Mouse (Mus musculus): Measurements from ENCODE around the gene Mgst2. TPM values are rescaled to one million over a fixed set of nuclear protein-coding genes. Genes with fewer than 3 reads are reported as not detected.

Mgst2 gene
- polyA plus RNA-seq, 1 experiment from 2014 or later: 0.64 TPM

DNA sequence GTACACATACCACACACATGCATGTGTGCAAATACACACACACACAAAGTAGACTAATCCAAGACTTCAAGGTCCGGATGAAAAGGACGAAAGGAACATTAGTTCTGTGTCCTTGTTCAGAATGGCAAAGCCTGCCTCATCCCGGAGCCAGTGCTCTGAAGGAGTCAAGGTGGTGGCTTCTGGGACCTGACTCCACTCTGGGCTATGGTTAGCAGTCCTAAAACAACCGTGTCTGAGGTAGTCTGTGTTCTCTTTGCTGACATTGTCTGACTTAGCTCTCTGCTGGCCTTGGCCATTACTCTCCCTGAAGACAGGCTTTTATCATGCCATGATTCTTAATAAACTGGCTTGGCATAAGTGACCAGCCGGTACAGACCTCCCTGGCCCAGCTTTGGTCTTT lies 745 bp upstream of the Mgst2 start:
- Histone ChIP-seq H3K36me3 (no peaks in the 10 kb centered on the region), H3K27ac (no peak overlapping the region), H3K4me1 (replicated peaks) (no peaks in the 10 kb centered on the region), H3K9me3 (no peaks in the 10 kb centered on the region), H3K4me2 (no peak overlapping the region), H3K27me3 (no peaks in the 10 kb centered on the region), H3K4me3 (no peak overlapping the region), H3K9ac (no peak overlapping the region)
- 92% methylated on average over 5 of the region's 5 CpGs for WGBS
- ATAC-seq (ENCODE audit: low FRiP score): no peak

DNA sequence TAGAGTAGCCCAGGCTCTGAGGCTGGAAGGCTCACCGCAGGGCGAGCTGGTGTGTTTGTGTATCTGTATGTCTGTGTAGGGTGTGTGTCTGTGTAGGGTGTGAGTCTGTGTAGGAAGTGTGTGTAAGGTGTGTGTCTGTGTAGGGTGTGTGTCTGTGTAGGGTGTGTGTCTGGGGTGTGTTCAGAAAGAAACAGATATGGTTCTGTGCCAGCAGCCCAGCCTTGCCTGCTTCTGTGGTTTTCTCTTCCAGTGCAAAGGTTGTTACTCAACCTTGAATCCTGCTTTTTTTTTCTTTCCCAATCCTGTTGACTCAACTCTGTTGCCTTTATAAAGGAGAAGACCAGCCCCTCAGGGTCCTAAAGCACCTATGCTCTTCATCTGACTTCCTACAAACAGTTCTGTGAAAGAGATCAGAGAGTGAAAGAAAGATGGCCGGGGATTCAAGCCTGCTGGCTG lies 689 bp downstream of the Mgst2 start:
- Histone ChIP-seq H3K9me3 (no peaks in the 10 kb centered on the region), H3K4me2 (no peak overlapping the region), H3K27me3 (no peaks in the 10 kb centered on the region), H3K27ac (no peak overlapping the region), H3K9ac (no peak overlapping the region), H3K4me1 (replicated peaks) (no peaks in the 10 kb centered on the region), H3K36me3 (no peaks in the 10 kb centered on the region), H3K4me3 (no peak overlapping the region)
- 84% methylated on average over 3 of the region's 3 CpGs for WGBS
- ATAC-seq (ENCODE audit: low FRiP score): no peak

DNA sequence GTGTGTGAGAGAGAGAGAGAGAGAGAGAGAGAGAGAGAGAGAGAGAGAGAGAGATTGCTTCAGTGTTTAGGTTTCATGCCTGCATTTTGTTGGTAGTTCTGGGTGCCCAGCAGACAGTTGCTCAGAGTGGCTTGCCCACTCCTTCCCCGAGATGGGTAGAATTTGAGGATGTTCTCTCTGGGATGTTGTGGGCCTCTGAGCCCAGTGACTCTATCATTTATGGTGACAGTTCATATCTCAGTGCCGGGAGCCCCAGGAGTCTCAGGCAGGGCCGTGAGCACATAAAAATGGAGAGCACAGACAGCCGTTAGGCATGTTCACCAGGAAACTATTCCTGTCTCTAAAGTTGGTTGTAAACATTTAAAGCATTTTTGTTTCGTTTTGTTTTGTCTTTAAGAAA lies 1.2 kb downstream of the Mgst2 start:
- Histone ChIP-seq H3K36me3 (no peaks in the 10 kb centered on the region), H3K4me1 (replicated peaks) (no peaks in the 10 kb centered on the region), H3K27ac (no peak overlapping the region), H3K9me3 (no peaks in the 10 kb centered on the region), H3K9ac (no peak overlapping the region), H3K4me2 (no peak overlapping the region), H3K27me3 (no peaks in the 10 kb centered on the region), H3K4me3 (no peak overlapping the region)
- no peak for ATAC-seq (ENCODE audit: low FRiP score)
- 70% methylated on average over 5 of the region's 5 CpGs for WGBS

DNA sequence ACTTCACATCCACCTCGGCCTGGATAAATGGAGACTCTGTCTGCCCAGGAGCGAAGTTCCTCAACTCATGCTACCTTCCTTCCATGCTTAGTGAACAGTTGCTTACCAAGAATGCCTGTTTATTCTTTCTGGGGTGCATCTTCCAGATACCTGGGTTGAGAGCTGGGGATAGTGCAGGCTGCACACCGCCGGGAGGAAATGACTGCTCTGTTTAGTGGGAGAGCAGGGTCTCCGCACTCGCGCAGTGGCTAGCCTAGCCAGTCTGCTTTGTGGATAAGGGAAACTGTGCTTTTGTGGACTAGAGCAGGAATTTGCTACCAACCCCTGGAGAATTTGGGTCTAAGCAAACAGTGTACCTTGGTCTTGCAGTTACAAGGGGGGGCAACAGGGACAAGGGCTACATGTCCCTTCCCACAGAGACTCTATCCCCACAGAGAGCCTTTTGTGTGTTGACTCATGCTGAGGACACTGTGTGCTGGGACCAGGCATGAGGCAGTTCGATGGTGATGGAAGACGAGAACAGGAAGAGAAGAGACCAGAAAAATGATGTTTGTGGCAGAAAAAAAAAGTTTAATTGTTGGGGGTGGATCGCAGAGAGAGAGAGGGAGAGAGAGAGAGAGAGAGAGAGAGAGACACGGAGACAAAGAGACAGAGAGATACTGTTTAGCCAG lies 1.9 kb downstream of the Mgst2 start:
- H3K4me2 ChIP-seq: no peak overlapping the region
- ATAC-seq (ENCODE audit: low FRiP score): no peak
- no peaks in the 10 kb centered on the region for H3K36me3 ChIP-seq
- H3K27ac ChIP-seq: no peak overlapping the region
- H3K27me3 ChIP-seq: no peaks in the 10 kb centered on the region
- no peak overlapping the region for H3K9ac ChIP-seq
- no peaks in the 10 kb centered on the region for H3K9me3 ChIP-seq
- H3K4me3 ChIP-seq: no peak overlapping the region
- no peaks in the 10 kb centered on the region for H3K4me1 ChIP-seq (replicated peaks)
- WGBS: 82% methylated on average over 11 of the region's 11 CpGs

DNA sequence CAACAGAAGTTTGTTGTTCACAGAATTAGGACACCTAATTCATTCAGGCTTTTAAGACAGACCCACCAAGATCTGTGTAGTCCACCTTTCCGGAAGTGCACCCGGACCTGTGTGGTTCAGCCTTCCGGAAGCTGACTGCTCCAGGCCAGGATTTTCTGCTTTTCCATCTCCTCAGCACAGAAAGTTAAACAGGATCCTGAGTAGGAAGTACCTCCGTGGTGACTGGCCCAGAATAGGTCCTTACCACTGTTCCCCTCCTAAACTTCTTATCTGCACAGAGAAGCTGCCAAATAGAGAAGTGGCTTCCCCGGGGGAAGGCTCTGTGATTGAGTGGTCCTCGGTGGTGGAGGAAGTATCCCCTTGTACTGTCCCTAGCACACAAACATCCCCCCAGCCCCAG lies 2.4 kb downstream of the Mgst2 start:
- Histone ChIP-seq H3K27ac (no peak overlapping the region), H3K4me2 (no peak overlapping the region), H3K4me1 (replicated peaks) (no peaks in the 10 kb centered on the region), H3K9ac (no peak overlapping the region), H3K27me3 (no peaks in the 10 kb centered on the region), H3K36me3 (no peaks in the 10 kb centered on the region), H3K4me3 (no peak overlapping the region), H3K9me3 (no peaks in the 10 kb centered on the region)
- 77% methylated on average over 6 of the region's 6 CpGs for whole genome bisulfite sequencing
- ATAC-seq (ENCODE audit: low FRiP score): no peak

DNA sequence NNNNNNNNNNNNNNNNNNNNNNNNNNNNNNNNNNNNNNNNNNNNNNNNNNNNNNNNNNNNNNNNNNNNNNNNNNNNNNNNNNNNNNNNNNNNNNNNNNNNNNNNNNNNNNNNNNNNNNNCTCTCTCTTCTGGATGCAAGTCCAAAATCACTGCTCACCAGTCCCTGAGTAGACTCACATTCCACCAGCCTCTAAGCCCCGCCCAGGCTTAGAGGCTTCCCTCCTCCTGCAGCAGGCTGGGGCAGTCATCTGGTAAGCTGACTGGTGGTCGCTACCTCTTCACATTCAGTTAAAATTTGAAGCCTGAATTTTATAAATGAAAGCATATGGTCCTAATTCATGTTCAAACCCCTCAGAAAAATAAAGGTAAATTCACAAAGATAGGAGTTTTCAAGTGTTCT lies 8.4 kb downstream of the Mgst2 start:
- H3K9ac ChIP-seq: no peak overlapping the region
- no peaks in the 10 kb centered on the region for H3K9me3 ChIP-seq
- H3K4me3 ChIP-seq: no peak overlapping the region
- no peaks in the 10 kb centered on the region for H3K36me3 ChIP-seq
- ATAC-seq (ENCODE audit: low FRiP score): no peak
- H3K4me1 ChIP-seq (replicated peaks): no peaks in the 10 kb centered on the region
- 46% methylated on average over 2 of the region's 2 CpGs for WGBS
- no peaks in the 10 kb centered on the region for H3K27me3 ChIP-seq
- no peak overlapping the region for H3K4me2 ChIP-seq
- H3K27ac ChIP-seq: no peak overlapping the region

DNA sequence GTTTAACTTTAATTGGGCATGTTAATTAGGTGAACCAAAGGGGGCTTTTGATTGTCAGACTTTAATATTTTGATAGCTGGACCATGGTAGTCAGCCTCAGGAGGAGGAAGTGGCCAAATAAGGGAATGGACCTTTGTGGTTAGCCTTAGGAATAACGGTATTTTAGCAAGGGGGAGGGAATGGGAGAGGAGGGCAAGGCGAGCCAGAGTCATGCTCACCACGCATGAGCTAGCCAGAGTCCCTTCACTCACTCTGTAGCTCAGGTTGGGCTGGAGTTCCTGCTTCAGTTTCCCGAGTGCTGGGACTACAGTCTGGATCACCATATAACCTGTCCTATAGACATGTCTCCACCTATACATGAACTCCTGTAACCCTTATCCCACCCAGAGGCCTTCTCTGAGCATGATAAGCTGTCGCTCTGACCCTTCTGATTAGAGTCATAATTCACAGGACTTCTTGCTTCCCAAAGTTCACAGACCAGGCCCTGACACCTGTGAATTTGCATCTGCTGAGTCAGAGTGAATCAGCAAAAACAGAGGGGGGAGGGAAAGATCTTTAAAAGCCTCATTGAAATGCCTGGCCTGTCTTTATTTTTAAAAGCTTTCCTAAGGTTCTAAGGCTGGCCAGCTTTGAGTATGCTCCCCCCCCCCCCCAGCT lies 10.4 kb downstream of the Mgst2 start:
- no peak for ATAC-seq (ENCODE audit: low FRiP score)
- Histone ChIP-seq H3K4me2 (no peak overlapping the region), H3K9ac (no peak overlapping the region), H3K4me1 (replicated peaks) (no peaks in the 10 kb centered on the region), H3K36me3 (no peaks in the 10 kb centered on the region), H3K27ac (no peak overlapping the region), H3K4me3 (no peak overlapping the region), H3K27me3 (no peaks in the 10 kb centered on the region), H3K9me3 (no peaks in the 10 kb centered on the region)
- WGBS: 86% methylated on average over 5 of the region's 5 CpGs

DNA sequence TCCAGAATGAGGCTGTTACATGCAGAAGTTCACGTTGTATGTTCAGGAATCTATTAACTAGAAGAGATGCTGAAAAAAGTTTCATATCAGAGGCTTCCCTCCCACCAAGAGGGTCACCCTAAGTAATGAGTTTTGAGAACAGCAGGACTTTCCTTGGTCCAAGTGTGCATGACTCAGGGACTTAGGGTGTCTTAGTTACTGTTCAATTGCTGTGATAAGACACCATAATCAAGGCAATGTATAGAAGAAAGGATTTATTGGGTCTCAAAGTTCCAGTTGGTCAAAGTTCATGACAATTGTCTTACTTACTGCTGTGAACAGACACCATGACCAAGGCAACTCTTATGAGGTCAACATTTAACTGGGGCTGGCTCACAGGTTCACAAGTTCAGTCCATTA lies 10.9 kb downstream of the Mgst2 start:
- Histone ChIP-seq H3K36me3 (no peaks in the 10 kb centered on the region), H3K9ac (no peak overlapping the region), H3K4me1 (replicated peaks) (no peaks in the 10 kb centered on the region), H3K27ac (no peak overlapping the region), H3K9me3 (no peaks in the 10 kb centered on the region), H3K4me3 (no peak overlapping the region), H3K27me3 (no peaks in the 10 kb centered on the region), H3K4me2 (no peak overlapping the region)
- 97% methylated on average over 1 of the region's 1 CpGs for WGBS
- no peak for ATAC-seq (ENCODE audit: low FRiP score)

DNA sequence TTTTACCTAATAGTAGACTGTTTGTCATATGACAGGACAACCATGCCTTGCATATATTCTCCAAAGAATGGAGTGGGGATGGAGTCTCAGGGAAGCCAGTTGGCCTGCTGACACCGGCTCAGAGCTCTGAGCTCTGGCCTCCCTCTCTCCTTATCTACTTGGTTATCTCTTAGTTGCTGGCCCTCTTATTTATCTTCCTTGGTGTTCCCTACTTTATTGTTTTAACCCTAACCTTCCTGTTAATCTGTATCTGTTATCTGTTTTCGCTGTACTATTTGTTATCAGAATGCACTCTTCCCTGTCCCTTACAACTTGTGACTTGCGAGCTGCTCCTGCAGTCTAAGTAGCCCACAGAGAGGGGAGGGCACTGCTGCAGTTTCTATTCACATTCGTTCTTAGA lies 12.5 kb downstream of the Mgst2 start:
- Histone ChIP-seq H3K4me2 (no peak overlapping the region), H3K27ac (no peak overlapping the region), H3K36me3 (no peaks in the 10 kb centered on the region), H3K27me3 (no peaks in the 10 kb centered on the region), H3K9me3 (no peaks in the 10 kb centered on the region), H3K4me3 (no peak overlapping the region), H3K9ac (no peak overlapping the region), H3K4me1 (replicated peaks) (no peaks in the 10 kb centered on the region)
- ATAC-seq (ENCODE audit: low FRiP score): no peak
- WGBS: 46% methylated on average over 4 of the region's 4 CpGs

DNA sequence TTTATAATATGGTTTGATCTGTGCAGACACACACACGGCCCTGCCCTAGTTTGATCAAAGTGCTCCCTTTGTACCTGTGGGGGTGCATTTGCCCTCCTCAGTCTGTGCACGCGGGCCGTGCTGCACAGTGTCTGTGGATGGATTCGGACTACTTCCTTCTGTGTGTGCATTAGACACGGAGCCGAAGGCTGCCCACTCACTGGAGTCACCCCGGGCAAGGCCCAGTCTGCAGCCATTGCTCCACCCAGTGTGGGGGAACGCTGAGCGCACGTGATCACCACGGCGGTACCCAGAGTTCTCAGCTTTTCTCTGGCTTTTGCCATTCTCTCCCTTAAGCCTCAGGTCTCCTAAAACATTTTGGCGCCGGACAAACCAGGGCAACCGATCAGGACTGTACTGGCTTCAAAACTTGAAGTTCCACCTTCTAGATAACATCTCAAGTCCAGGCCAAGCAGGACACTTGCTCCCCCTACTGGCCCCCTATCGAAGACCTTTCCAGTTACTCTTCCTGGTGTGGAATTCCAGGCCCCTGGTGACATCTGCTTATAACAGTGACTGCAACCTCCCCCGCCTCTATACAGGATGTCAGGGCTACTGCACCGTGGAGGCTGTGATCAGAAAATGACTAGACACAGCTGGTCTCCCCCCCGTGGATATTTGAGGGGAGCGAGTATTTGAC lies 13.4 kb downstream of the Mgst2 start:
- Histone ChIP-seq H3K4me2 (no peak overlapping the region), H3K4me1 (replicated peaks) (no peaks in the 10 kb centered on the region), H3K9ac (no peak overlapping the region), H3K27ac (no peak overlapping the region), H3K36me3 (no peaks in the 10 kb centered on the region), H3K4me3 (no peak overlapping the region), H3K27me3 (no peaks in the 10 kb centered on the region), H3K9me3 (no peaks in the 10 kb centered on the region)
- ATAC-seq (ENCODE audit: low FRiP score): 0 out of 2 replicates have a peak, but pooled peaks have one; percentile 49
- WGBS: 75% methylated on average over 21 of the region's 21 CpGs

DNA sequence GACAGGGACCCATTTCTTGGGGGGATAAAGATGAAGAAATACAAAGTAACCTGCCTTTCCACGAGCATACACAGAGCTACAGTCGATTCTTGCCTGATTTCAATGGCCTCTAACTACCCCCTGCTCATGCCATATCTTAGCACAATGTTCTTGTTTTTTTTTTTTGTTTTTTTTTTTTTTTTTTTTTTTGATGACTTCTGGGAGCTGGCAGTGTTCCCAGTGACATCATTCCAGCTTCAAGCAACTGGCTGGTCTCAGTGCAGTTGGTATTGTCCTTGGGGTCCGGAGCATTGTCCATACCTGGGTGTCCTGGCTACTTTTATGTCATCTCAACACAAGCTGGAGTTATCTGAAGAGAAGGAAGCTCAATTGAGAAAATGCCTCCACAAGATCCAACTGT lies 14.8 kb downstream of the Mgst2 start:
- no peak overlapping the region for H3K4me2 ChIP-seq
- H3K27ac ChIP-seq: no peak overlapping the region
- no peaks in the 10 kb centered on the region for H3K36me3 ChIP-seq
- H3K4me1 ChIP-seq (replicated peaks): no peaks in the 10 kb centered on the region
- no peak overlapping the region for H3K4me3 ChIP-seq
- no peak overlapping the region for H3K9ac ChIP-seq
- no peaks in the 10 kb centered on the region for H3K9me3 ChIP-seq
- WGBS: 85% methylated on average over 3 of the region's 3 CpGs
- no peak for ATAC-seq (ENCODE audit: low FRiP score)
- no peaks in the 10 kb centered on the region for H3K27me3 ChIP-seq

DNA sequence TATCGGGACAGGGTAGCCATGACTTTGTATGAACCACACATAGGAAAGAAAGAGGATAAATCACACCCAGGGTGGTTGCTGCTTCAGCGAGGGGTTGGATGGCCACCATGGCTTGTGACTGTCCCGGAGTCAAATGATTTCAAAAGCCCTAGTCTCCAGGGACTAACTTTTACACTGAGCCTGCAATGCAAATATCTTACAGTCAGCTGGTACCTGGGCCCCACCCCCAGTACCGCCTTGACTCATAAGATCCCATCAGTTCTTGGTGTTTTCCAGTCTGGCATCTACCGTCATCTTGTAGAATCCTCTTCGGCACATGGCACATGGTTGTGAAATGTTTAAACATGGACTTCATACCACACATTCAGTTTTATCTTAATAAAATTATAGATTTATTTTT lies 25.4 kb downstream of the Mgst2 start:
- H3K36me3 ChIP-seq: peaks cover 29% of the 10 kb centered on the region
- H3K27ac ChIP-seq: no peak overlapping the region
- no peaks in the 10 kb centered on the region for H3K9me3 ChIP-seq

DNA sequence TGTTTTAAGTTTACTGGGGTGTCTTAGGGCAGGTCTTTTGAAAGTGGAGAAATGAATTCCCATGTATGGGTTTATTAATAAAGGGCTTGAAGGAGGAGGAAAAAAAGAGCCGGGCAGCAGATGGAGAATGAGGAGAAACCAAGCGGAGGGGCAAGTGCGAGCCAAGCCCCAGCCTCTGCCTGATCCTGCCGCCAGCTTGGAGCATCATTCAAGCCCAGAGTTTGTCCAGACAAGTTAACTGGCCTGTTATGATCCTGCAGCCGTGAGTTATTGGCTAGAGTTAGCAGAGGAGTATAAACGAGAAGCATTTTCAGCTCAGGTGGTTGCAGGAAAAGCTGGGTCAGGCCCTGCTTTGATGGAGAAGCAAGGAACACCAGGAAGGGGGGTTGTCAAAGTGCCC lies 26.2 kb downstream of the Mgst2 start:
- Histone ChIP-seq H3K4me1 (replicated peaks) (no peaks in the 10 kb centered on the region), H3K4me2 (no peak overlapping the region), H3K9me3 (no peaks in the 10 kb centered on the region), H3K36me3 (peaks cover 37% of the 10 kb centered on the region), H3K27ac (no peak overlapping the region), H3K9ac (no peak overlapping the region), H3K27me3 (no peaks in the 10 kb centered on the region), H3K4me3 (no peak overlapping the region)
- WGBS: 91% methylated on average over 6 of the region's 6 CpGs
- no peak for ATAC-seq (ENCODE audit: low FRiP score)

More for the DNA sequence above, 25.4 kb downstream of the Mgst2 start:
- Histone ChIP-seq H3K9ac (no peak overlapping the region), H3K27me3 (no peaks in the 10 kb centered on the region), H3K4me2 (no peak overlapping the region), H3K4me3 (no peak overlapping the region), H3K4me1 (replicated peaks) (no peaks in the 10 kb centered on the region)
- ATAC-seq (ENCODE audit: low FRiP score): no peak
- WGBS: 96% methylated on average over 6 of the region's 6 CpGs

Measured in hindbrain, embryonic 13.5 days (tissue).